Mouse (Mus musculus) neural tube, embryonic 11.5 days (tissue): ENCODE data around the gene Mri1. TPM values are rescaled to one million over a fixed set of nuclear protein-coding genes. Genes with fewer than 3 reads are reported as not detected.

Source experiments
- ATAC-seq: fragments of 200-750 bp; cut with Nextera tagmentation; 2 replicates; pipeline ENCODE4 v1.8.0; 2017; ENCODE audit warnings: moderate number of reproducible peaks, mild to moderate bottlenecking, moderate TSS enrichment, moderate library complexity; ENCODE audit not compliant: insufficient read depth, low FRiP score, low TSS enrichment
- DNase-seq: peaks from one replicate; pipeline ENCODE4 v3.0.0-alpha.2; 2015; ENCODE audit warnings: low spot score
- H3K27ac ChIP-seq: fragments of 300-500 bp; sonication (generic); 2 replicates; pipeline ENCODE4 v1.5.1; 2014; ENCODE audit warnings: low read depth, mild to moderate bottlenecking, low read length
- H3K27me3 ChIP-seq: fragments of 300-500 bp; sonication (generic); 2 replicates; pipeline ENCODE4 v1.6.1; 2014; ENCODE audit warnings: mild to moderate bottlenecking, low read length, mixed read lengths; ENCODE audit not compliant: control insufficient read depth, insufficient read depth
- H3K36me3 ChIP-seq: fragments of 300-500 bp; sonication (generic); 2 replicates; pipeline ENCODE4 v1.6.1; 2014; ENCODE audit warnings: mild to moderate bottlenecking, low read length, moderate library complexity, mixed read lengths; ENCODE audit not compliant: control insufficient read depth, insufficient read depth
- H3K4me1 ChIP-seq: fragments of 300-500 bp; sonication (generic); 2 replicates; pipeline ENCODE4 v1.6.1; 2014; ENCODE audit warnings: low read length, mixed read lengths; ENCODE audit not compliant: control insufficient read depth, insufficient read depth
- H3K4me2 ChIP-seq: fragments of 300-500 bp; sonication (generic); 2 replicates; pipeline ENCODE4 v1.6.1; 2014; ENCODE audit warnings: low read depth, mild to moderate bottlenecking, moderate library complexity
- H3K4me3 ChIP-seq: fragments of 300-500 bp; sonication (generic); 2 replicates; pipeline ENCODE4 v1.5.1; 2014; ENCODE audit warnings: low read depth, low read length
- H3K9ac ChIP-seq: fragments of 300-500 bp; sonication (generic); 2 replicates; pipeline ENCODE4 v1.6.1; 2014; ENCODE audit warnings: mild to moderate bottlenecking, low read length
- H3K9me3 ChIP-seq: fragments of 300-500 bp; sonication (generic); 2 replicates; pipeline ENCODE4 v1.6.1; 2016; ENCODE audit warnings: low read length; ENCODE audit not compliant: control insufficient read depth
- whole genome bisulfite sequencing: fragments of 180-500 bp; shearing (Covaris S2); extraction: QIAGEN DNeasy Blood & Tissue Kit; methylation state at CpG from one replicate; pipeline ENCODE4 v1.1.7; 2014; 5-methylcytosine and 5-hydroxymethylcytosine counted together
- polyA plus RNA-seq: library from polyadenylated mRNA; unstranded; fragments of >200 nt; fragmentation: Nextera tagmentation; extraction: Ambion mirVana; gene quantifications from 2 replicates; pipeline ENCODE4 v1.2.1, GENCODE M21; 2014

Mri1 gene
- polyA plus RNA-seq, 1 experiment from 2014 or later, result 50.7 TPM

DNA sequence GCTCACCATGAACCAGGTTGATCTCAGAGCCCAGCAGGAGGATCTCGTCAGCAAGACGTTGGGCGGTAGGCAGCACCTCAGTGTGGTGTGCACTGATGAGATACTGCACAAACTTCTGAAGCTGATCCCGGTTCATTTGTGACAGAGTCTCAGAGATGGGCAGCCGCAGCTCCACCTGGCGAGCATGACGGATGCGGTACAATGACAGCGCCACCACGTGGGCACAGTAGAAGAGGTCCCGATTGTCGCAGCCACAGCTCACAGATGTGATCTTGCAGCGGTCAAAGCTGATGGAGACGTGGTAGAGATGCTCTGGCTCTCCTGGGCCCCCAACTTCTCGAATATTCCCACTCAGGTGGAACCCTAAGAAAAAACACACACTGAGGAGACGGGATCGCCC, 26.4 kb downstream of the Mri1 start:
- DNase-seq (no peak), ATAC-seq (no peak)
- H3K27ac ChIP-seq, result no peak overlapping the region
- WGBS, result 78% methylated on average over 17 of the region's 17 CpGs
- H3K9me3 ChIP-seq, result no peaks in the 10 kb centered on the region
- H3K36me3 ChIP-seq, result peaks cover 32% of the 10 kb centered on the region
- H3K9ac ChIP-seq, result no peak overlapping the region
- H3K4me2 ChIP-seq, result no peak overlapping the region
- no peaks in the 10 kb centered on the region for H3K27me3 ChIP-seq
- H3K4me1 ChIP-seq, result peaks cover 5% of the 10 kb centered on the region
- H3K4me3 ChIP-seq, result no peak overlapping the region

- Histone ChIP-seq H3K4me2 (no peak overlapping the region), H3K9me3 (no peaks in the 10 kb centered on the region), H3K27me3 (no peaks in the 10 kb centered on the region), H3K4me1 (no peaks in the 10 kb centered on the region), H3K4me3 (no peak overlapping the region), H3K27ac (no peak overlapping the region), H3K9ac (no peak overlapping the region), H3K36me3 (peaks cover 36% of the 10 kb centered on the region)
- WGBS, result 82% methylated on average over 21 of the region's 21 CpGs
- ATAC-seq (no peak), DNase-seq (no peak)
Measured at GRCm38 (mm10) chr8:84223322-84224029, 33.6 kb downstream of the Mri1 start.

DNA sequence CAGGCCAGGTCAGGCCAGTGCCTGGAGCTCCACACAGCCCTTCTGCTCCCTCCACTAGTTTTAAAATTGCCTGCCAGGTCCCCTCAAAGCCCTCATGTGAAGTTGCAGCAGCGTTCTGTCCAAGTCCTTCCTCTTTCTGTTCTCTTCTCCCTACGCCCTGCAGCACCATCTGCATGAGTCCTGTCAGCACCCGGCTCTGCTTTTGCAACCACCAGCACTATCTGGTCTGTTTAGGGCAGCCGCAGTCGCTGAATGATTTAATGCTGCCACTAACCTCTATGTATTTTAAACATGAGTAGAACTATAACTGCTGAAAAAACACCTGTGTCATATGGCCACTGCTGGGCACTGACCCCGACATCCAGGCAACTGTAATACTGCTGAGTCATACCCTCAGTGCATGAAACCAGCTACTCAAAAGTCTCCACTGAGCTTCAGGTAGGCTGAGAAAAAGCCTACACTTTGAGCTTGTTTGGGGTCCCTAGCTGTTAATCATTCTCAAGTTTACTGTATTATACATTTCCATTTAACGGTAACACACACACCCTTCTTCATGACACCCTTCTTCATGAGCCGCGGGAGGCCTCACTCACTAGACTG, 34.5 kb downstream of the Mri1 start:
- Histone ChIP-seq H3K9me3 (no peaks in the 10 kb centered on the region), H3K4me2 (no peak overlapping the region), H3K9ac (no peak overlapping the region), H3K27me3 (no peaks in the 10 kb centered on the region), H3K4me3 (no peak overlapping the region), H3K4me1 (no peaks in the 10 kb centered on the region), H3K27ac (no peak overlapping the region), H3K36me3 (peaks cover 36% of the 10 kb centered on the region)
- WGBS, result 89% methylated on average over 9 of the region's 9 CpGs
- ATAC-seq (no peak), DNase-seq (no peak)

- H3K27ac ChIP-seq, result no peak overlapping the region
- H3K36me3 ChIP-seq, result peaks cover 28% of the 10 kb centered on the region
- H3K27me3 ChIP-seq, result no peaks in the 10 kb centered on the region
- H3K9me3 ChIP-seq, result no peaks in the 10 kb centered on the region
- no peak overlapping the region for H3K4me2 ChIP-seq
- no peaks in the 10 kb centered on the region for H3K4me1 ChIP-seq
- H3K9ac ChIP-seq, result no peak overlapping the region
- 90% methylated on average over 7 of the region's 7 CpGs for WGBS
- no peak overlapping the region for H3K4me3 ChIP-seq
- ATAC-seq, result no peak
- DNase-seq, result no peak
Measured at GRCm38 (mm10) chr8:84220105-84220504, 37.0 kb downstream of the Mri1 start.

DNA sequence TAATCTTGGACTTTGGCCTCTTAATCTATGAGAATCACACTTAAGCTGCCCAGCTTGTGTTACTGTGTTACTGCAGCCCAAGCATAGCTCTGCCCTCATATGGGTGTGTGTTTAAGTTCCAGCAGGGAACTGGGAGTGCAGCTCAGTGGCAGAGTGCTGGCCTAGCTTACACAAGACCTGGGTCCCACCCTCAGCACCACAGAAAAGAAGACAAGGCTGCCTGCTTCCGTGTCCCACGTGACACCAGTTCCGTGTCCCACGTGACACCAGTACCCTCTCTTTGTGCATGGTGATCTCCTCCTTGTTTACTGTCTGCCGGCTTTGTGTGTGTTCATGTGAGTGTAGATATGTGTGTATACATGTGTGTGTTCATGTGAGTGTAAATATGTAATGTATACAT, 39.0 kb downstream of the Mri1 start:
- Histone ChIP-seq H3K36me3 (peaks cover 21% of the 10 kb centered on the region), H3K27ac (no peak overlapping the region), H3K9ac (no peak overlapping the region), H3K9me3 (no peaks in the 10 kb centered on the region), H3K4me1 (no peaks in the 10 kb centered on the region), H3K4me3 (no peak overlapping the region), H3K27me3 (no peaks in the 10 kb centered on the region), H3K4me2 (no peak overlapping the region)
- 97% methylated on average over 5 of the region's 5 CpGs for WGBS
- ATAC-seq (no peak), DNase-seq (no peak)

- DNase-seq (no peak), ATAC-seq (no peak)
- Histone ChIP-seq H3K4me2 (no peak overlapping the region), H3K9me3 (no peaks in the 10 kb centered on the region), H3K27ac (no peak overlapping the region), H3K36me3 (peaks cover 22% of the 10 kb centered on the region), H3K27me3 (no peaks in the 10 kb centered on the region), H3K4me3 (no peak overlapping the region), H3K4me1 (no peaks in the 10 kb centered on the region), H3K9ac (no peak overlapping the region)
- 95% methylated on average over 11 of the region's 11 CpGs for WGBS
Measured at GRCm38 (mm10) chr8:84217206-84217605, 39.9 kb downstream of the Mri1 start.

DNA sequence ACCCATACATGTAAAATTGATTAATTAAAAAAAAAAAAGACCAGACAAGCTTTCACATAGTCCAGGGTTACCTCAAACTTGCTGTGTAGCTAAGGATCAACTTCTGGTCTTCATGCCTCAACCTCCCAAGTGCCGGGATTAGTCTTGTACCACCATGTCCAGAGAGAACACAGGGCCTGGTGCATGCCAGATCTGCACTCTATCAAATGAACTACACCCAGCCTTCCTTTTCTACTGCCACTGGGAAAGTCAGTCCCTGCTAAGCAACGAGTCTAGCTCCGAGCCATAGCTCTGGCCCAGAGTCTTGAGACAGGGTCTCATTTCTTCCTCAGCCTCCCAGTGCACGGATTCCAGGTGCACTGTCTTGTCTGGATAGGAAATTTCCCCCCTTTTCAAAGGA, 43.8 kb downstream of the Mri1 start:
- Histone ChIP-seq H3K9ac (no peak overlapping the region), H3K27me3 (no peaks in the 10 kb centered on the region), H3K4me1 (no peaks in the 10 kb centered on the region; the same call in 1 of the 2 replicates), H3K4me3 (no peak overlapping the region), H3K9me3 (no peaks in the 10 kb centered on the region), H3K4me2 (no peak overlapping the region), H3K36me3 (peaks cover 17% of the 10 kb centered on the region), H3K27ac (no peak overlapping the region)
- WGBS, result 94% methylated on average over 4 of the region's 4 CpGs
- ATAC-seq (no peak), DNase-seq (no peak)

GRCm38 (mm10) chr8:84211881-84212563, 45.1 kb downstream of the Mri1 start:
- no peak for ATAC-seq
- H3K9ac ChIP-seq, result no peak overlapping the region
- no peak overlapping the region for H3K27ac ChIP-seq
- H3K36me3 ChIP-seq, result peaks cover 17% of the 10 kb centered on the region
- no peak overlapping the region for H3K4me2 ChIP-seq
- DNase-seq, result no peak
- H3K4me1 ChIP-seq, result no peaks in the 10 kb centered on the region; the same call in 1 of the 2 replicates
- 92% methylated on average over 31 of the region's 31 CpGs for WGBS
- no peaks in the 10 kb centered on the region for H3K27me3 ChIP-seq
- H3K4me3 ChIP-seq, result no peak overlapping the region
- H3K9me3 ChIP-seq, result no peaks in the 10 kb centered on the region

GRCm38 (mm10) chr8:84211202-84211601, 45.9 kb downstream of the Mri1 start:
- no peak overlapping the region for H3K9ac ChIP-seq
- DNase-seq, result no peak
- peaks cover 17% of the 10 kb centered on the region for H3K36me3 ChIP-seq
- no peak for ATAC-seq
- H3K4me2 ChIP-seq, result no peak overlapping the region
- 97% methylated on average over 3 of the region's 3 CpGs for WGBS
- H3K27me3 ChIP-seq, result no peaks in the 10 kb centered on the region
- H3K4me1 ChIP-seq, result no peaks in the 10 kb centered on the region; the same call in 1 of the 2 replicates
- no peak overlapping the region for H3K4me3 ChIP-seq
- no peaks in the 10 kb centered on the region for H3K9me3 ChIP-seq
- H3K27ac ChIP-seq, result no peak overlapping the region
